Mouse (Mus musculus): ENCODE results near the gene Herc2. TPM values are rescaled to one million over a fixed set of nuclear protein-coding genes. Genes with fewer than 3 reads are reported as not detected.

The Herc2 gene
- polyA plus RNA-seq, 1 experiment, result 46.0 TPM

DNA sequence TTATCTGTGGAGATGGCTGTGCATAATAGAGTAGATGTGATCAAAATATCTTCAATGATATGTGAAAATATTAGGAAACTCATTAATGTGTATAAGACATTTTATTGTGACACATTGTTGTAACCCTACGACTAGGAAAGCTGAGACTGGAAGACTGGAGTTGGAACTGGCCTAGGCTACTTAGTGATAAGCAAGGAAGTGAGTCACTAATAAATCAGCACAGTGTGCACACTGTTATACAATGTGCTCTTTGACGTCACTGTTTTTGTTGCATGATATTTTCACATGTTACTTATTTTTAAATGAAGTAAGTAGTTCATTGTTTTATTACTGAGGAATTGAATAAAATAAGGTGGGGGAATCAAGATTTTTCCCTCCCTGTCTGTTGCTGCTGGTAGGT, 16.1 kb downstream of the Herc2 start:
- DNase-seq (ENCODE audit: extremely low spot score in 1 of 2, low spot score in 1 of 2), result no peak

DNA sequence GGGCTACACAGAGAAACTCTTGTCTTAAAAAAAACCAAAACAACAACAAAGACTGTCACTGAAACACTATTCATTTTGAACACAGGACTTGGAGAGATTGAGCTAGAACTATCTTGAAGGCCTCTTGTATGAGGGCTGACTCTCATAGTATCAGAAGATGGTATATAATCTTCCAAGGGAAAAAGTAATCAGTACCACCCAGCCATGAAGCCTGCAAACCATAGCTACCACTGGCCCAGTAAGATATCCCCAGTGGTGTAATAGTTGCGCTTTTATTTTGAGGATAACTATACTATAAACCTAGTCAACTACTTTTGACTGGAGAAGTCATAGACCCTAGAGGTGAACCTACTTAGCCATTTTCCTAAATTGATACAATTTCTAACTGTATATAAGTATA, 16.6 kb downstream of the Herc2 start:
- DNase-seq (ENCODE audit: extremely low spot score in 1 of 2, low spot score in 1 of 2), result no peak

DNA sequence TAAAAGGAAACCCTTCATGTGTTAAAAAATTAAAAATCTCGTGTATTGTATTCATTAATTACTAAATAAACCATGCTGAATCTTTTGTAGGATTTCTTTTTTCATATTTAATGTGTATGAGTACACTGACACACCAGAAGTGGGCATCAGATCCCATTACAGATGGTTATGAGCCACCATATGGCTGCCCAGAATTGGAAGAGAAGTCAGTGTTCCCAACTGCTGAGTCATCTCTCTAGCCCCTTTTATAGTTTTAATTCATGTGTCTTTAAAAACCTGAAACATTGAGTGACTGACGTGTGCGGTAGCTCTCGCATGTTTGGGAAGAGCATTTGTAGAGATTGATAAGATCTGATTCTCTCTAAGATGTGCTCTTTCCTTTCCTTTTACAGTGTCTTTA, 21.7 kb downstream of the Herc2 start:
- peak in 1 of 2 experiments; percentile 65 for DNase-seq (ENCODE audit: extremely low spot score in 1 of 2, low spot score in 1 of 2)

DNA sequence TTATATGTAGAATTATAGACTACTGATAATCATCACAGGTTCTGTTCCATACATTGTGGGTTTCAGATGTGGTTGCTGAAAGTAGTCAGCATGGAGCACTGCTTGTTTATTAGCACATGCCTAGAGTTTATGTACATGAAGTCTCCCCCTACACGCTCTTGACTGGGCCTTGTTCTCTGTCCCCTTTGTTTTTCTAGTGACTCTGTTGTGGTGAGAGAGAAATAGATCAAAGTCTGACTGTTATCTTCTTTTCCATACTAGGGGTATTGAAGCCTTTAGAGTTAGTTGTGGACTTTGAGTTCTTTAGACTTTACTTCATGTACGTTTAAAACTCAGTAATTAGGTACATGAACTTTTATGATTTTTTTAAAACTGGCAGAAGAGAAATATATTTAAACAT, 33.0 kb downstream of the Herc2 start:
- no peak for DNase-seq (ENCODE audit: extremely low spot score in 1 of 2, low spot score in 1 of 2)

DNA sequence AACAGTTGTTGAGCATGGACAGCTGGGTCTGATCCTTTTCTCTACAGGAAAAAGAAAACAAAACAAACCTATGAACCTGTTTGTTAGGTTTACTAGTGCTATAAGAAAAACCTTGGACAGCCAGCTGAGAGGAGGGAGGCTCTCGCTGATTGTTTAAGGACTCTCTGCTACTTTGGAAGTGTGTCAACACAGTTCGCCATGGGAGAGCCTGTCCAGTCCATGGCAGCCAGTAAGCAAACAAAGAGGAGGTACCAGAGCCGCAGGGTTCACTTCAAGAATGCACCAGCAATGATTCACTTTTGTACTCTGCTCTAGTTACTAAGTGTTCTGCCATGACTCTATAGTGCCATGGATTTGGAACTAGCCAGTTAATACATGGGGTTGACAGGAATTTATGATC, 39.1 kb downstream of the Herc2 start:
- DNase-seq (ENCODE audit: extremely low spot score in 1 of 2, low spot score in 1 of 2), result no peak

DNA sequence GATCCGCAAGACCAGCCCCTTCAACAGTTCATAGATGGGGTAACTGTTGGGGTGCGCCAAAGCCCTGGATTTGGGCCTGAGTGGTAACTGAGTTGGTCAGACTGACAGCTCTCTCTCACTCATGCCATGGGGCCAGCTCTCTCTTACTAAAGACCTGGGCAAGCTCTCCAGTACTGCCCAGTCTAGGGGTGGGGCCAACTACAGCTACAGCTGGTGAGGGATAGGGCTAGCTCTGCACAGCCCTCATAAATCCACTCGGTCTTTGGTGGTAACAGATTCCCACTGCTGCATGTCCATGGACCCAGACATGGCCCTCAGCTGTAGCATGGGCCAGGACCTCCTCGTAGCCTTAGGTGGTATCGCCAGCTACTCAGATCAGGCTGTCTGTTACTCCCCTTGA, 41.4 kb downstream of the Herc2 start:
- DNase-seq (ENCODE audit: extremely low spot score in 1 of 2, low spot score in 1 of 2), result no peak

DNA sequence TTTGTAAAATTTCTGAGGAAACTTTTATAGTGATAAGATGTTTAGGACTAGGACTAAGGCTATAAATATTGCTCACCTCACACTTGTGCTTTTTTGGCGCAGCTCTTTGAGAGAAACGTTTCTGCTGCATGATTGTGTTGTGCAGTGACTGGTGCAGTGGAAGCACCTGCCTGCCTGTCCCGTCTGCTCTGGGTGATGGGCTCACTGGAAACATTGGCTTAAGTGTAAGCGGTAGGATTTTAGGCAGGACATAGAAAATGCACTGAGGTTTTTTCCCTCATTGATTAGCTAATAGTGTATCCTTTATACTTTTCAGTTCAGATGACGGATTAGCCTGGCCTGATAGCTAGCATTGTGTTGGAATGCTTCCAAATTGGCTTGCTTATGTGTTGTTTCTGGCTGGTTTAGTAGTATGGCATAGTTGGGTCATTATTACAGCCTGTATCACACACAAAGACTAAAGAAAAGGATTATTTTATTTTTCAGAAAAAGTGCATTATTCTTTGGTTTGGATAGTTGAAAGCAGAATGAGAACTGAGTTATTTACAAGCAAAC, 52.4 kb downstream of the Herc2 start:
- peak in 1 of 2 experiments; percentile 16 for DNase-seq (ENCODE audit: extremely low spot score in 1 of 2, low spot score in 1 of 2)

DNA sequence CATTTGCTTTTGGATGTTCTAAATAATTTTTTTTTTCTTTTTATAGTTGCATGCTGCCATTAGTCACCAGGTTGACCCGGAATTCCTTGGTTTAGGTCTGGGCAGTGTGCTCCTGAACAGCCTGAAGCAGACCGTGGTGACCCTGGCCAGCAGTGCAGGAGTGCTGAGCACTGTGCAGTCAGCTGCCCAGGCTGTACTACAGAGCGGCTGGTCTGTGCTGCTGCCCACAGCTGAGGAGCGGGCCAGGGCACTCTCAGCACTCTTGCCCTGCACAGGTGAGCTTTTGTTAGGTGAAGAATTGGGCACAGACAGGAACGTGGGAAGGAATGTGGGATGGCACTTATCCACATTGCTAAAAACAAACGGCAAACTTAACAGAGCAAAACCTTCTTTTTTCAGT, 63.0 kb downstream of the Herc2 start:
- no peak for DNase-seq (ENCODE audit: extremely low spot score in 1 of 2, low spot score in 1 of 2)

DNA sequence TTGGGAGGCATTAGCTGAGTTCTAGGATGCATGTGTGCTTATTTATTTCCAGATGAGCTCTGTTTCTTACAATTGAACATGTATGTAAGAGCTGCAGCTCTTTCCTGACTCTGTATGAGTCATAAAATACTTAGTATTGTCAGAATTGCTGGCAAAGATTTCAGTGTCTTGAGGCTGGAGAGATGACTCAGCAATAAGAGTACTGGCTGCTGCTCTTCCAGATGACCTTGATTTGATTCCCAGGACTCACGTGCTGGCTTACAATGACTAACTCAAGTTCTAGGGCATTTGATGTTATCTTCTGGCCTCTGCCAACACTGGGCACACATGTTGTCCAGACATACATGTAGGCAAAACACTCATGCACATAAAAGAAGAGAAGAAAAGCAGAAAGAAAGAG, 64.2 kb downstream of the Herc2 start:
- DNase-seq (ENCODE audit: extremely low spot score in 1 of 2, low spot score in 1 of 2), result peak in 1 of 2 experiments; percentile 22

DNA sequence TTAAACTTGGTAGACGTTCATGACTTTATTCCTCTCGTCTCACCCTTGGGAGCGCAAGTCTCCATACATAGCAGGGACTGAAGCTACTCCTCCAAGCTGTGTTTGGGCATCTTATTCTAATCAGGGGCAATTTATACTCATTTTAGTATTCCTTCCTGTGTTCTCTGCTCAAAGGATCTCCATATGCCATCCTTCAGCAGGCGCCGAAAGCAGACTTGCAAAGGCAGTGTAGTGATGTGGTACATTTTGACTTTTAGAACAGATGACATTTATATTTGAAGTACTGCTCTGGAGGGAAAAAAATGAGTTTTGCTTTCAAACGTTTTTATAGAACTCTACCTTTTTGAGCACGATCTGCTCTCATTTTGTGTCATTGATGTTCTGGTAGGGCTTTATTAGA, 71.0 kb downstream of the Herc2 start:
- DNase-seq (ENCODE audit: extremely low spot score in 1 of 2, low spot score in 1 of 2), result peak in 1 of 2 experiments; percentile 34

DNA sequence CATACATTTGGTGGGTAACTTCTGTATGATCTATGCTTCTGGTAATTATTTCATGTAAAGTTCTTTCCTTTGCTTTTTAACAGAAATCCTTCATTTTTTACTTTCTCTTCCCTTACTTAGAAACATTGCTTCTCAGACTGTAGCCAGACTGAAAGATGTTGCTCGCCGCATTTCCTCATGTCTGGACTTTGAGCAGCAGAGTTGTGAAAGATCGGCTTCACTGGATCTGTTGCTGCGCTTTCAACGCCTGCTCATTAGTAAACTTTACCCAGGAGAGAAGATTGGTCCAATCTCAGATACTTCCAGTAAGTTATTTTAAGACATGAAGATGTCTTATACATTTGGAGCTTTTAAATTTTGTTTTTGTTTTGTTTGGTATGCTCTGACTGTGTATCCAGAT, 71.4 kb downstream of the Herc2 start:
- DNase-seq (ENCODE audit: extremely low spot score in 1 of 2, low spot score in 1 of 2), result no peak

DNA sequence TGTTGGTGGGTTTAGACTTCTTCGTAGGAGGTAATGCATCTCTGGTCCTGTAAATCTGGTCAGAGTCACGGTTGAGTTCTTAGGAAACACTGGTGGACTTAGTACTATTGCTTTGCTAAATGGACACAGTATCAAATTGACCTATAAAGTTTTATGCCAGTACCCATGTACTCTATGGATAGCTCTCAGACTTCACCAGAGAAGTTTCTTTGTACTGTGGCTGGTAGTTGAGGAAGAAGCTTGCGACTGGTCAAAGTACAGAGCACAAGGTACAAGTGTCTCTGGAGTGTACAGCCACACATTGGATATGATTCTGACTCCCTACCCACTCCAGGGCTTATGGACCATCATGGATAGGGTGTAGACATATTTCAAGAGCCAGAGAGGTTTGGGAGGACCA, 78.1 kb downstream of the Herc2 start:
- no peak for DNase-seq (ENCODE audit: extremely low spot score in 1 of 2, low spot score in 1 of 2)

DNA sequence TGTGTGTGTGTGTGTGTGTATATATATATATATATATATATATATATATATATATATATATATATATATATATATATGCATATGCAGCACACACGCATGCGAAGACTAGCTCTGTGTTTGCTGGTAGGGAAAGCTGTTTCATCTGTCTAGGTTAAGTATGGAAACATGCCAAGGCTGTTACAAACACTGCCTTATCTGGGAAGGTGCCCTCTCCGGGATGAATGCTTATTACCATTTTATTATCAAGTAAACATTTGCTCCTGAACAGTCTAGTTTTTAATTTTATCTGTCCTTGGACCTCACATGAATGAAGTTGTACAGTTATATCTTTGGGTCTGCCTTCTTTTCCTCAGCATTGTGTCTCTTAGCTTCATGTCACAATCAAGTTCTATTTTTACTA, 79.6 kb downstream of the Herc2 start:
- no peak for DNase-seq (ENCODE audit: extremely low spot score in 1 of 2, low spot score in 1 of 2)

DNA sequence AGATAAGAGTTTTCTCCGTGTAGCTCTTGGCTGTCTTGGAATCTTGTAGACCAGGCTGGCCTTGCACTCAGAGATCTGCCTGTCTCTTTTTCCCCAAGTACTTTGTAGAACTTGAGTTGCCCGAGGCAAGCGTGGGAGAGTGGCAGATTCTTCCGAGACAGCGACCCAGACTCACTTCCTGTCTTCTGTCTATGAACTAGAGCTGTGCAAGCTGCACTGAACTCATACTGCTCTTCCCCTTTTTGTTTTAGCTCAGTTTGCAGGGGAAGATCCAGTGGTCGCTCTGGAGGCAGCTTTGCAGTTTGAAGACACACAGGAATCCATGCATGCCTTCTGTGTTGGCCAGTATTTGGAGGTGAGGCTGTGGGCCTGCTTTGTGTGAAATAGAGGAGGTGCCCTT, 81.6 kb downstream of the Herc2 start:
- no peak for DNase-seq (ENCODE audit: extremely low spot score in 1 of 2, low spot score in 1 of 2)

DNA sequence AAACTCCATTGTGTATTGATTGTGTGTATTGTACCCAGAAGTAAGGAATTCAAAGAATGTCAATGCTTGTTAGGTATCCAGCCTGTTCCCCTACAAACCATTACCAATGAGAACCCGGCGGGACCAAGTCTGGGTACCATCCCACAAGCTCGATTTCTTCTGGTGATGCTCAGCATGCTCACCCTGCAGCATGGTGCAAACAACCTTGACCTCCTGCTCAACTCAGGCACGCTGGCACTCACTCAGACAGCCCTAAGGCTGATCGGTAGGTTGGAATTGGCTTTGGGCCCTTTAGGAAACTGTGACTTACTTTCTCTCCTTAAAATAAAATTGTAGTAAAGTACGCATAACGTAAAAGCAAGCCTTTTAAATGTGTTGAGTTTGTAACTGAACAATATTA, 88.7 kb downstream of the Herc2 start:
- DNase-seq (ENCODE audit: extremely low spot score in 1 of 2, low spot score in 1 of 2), result no peak

DNA sequence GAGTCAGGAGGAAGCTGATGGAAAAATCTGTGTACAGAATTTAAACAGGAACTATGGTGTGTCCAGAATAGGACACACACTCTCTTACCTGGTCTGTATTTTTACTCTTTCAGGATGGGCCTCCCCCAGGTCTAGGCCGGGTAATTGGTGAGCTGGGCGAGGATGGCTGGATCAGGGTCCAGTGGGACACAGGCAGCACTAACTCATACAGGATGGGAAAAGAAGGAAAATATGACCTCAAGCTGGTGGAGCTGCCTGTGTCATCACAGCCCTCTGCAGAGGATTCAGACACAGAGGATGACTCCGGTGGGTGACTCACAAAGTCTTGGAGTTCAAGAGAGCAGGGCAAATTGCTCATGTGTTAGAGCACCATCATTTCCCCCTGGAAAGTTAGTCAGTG, 96.4 kb downstream of the Herc2 start:
- DNase-seq (ENCODE audit: extremely low spot score in 1 of 2, low spot score in 1 of 2), result no peak

DNA sequence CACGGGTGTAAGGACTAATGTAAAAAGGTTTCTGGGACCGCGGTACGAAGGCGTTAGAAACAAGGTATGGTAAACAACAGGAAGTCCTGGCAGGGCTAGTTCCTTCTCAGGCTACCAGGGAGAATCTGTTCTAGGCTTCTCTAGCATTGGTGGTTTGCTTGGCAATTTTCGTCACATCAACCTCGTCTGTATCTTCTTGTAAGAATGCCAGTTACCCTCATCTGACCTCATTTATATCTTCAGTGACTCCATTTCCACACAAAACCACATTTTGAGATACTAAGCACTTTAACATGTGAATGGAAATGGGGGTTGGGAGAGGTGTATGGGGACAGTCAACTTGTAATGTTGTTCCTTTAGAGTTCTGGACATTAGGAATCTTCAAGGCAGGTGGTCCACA, 98.9 kb downstream of the Herc2 start:
- no peak for DNase-seq (ENCODE audit: extremely low spot score in 1 of 2, low spot score in 1 of 2)

DNA sequence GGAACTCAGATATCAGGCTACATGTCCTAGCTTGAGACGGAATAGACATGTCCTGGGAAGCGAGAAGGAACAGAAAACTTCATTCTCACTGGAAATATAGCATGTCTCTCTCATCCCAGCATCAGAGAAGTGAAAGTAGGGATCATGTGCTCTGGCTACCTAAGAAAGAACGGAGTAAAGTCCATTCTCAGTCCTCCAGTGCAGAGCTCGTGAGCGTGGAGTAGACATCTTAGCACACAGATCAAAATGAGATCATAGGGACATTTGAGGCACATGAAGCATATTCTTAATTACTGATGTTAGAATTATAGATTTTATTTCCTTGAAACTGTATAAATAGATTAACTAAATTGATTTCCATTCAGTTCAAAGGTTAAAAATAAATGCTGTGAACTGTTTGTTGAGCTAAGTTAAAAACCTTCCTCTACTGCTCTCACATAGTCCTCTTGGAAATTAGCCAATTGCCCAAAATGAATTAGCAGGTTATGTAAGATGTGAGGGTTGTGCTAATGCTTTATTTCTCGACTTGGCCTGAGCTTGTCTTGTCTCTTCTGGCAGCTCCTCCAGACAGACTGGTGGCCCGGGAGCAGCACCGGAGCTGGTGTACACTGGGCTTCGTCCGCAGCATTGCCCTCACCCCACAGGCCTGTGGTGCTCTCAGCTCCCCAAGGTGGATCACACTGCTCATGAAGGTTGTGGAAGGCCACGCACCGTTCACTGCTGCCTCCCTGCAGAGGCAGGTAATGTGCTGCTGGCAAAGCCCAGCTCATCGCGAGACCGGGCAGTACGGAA, 102.1 kb downstream of the Herc2 start:
- DNase-seq (ENCODE audit: extremely low spot score in 1 of 2, low spot score in 1 of 2), result no peak

DNA sequence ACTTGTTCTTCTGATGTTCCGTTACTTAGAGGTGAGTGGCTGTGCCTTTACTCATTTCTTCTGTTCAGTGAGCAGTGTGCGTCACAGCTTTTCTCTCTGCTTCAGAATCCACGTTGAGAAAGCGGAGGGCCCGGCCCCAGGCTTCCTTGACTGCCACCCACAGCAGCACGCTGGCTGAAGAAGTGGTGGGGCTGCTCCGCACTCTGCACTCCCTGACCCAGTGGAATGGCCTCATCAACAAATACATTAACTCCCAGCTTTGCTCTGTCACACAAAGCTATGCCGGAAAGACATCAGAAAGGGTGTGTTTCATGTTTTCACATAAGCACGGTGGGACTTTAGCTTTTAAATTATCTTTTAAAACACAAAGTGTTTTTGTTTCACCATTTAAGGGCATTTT, 103.2 kb downstream of the Herc2 start:
- no peak for DNase-seq (ENCODE audit: extremely low spot score in 1 of 2, low spot score in 1 of 2)

DNA sequence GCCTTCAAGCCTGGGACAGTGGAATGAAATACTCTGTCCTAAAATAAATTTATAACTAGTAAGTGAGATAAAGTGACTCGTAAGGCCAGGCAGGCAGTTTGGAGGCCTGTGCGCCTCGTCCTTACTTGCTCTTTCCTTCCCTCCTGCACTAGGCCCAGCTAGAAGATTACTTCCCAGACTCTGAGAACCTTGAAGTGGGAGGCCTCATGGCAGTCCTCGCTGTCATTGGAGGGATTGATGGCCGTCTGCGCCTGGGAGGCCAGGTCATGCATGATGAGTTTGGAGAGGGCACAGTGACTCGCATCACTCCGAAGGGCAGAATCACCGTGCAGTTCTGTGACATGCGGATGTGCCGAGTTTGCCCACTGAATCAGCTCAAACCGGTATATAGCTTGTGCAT, 103.6 kb downstream of the Herc2 start:
- DNase-seq (ENCODE audit: extremely low spot score in 1 of 2, low spot score in 1 of 2), result no peak

DNA sequence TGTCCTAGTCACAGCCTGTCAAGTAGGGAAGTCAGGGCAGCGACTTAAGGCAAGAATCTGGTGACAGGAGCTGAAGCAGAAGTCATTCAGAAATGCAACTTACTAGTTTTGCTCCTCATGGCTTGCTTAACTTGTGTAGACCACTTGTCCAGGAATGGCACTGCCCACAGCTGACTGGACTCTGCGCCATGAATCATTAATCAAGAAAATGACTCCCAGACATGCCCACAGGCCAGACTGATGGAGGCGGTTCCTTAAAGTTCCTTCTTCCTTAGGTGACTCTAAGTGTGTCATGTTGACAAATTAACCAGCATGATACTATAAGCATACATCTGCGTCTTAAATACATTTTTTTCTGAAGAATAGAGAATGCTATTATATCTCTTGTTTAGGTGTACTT, 113.3 kb downstream of the Herc2 start:
- DNase-seq (ENCODE audit: extremely low spot score in 1 of 2, low spot score in 1 of 2), result no peak

DNA sequence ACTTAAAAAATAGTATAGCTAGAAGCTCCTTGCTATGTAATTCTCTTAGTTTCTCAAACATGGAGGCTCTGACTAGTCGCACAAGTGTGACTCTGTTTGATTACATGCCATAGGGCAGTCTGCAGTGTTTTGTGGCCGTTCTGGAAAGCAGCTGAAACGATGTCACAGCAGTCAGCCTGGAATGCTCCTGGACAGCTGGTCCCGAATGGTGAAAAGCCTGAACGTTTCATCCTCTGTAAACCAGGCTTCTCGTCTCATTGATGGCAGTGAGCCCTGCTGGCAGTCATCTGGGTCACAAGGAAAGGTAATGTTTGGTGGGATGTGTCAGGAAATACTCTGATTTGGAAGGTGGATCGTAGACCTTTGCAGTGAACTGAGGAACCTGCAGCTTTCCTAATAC, 118.7 kb downstream of the Herc2 start:
- DNase-seq (ENCODE audit: extremely low spot score in 1 of 2, low spot score in 1 of 2), result no peak

DNA sequence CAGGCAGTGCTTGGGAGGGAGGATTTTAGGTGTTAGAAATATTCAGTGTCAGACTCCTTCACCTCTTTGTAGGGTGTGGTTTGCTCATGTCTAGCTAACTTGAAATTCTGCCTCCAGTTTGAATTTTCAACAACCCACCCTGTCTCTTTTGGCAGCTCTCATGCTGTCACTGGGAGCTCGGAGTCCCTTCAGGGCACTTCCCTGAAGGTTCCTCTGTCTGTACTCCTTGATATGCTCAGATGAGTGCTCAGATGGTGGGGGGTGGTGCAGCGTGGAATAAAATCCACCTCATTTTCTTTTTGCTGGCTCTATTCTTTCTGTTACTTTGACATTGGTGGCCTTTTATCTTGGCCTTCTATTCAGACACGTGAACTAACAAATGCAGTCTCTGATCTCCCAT, 127.4 kb downstream of the Herc2 start:
- DNase-seq (ENCODE audit: extremely low spot score in 1 of 2, low spot score in 1 of 2), result peak in 1 of 2 experiments; percentile 13
